Mouse (Mus musculus) heart, adult 11 months (tissue): ENCODE results near the gene Klhl26.

ENCODE experiments used
- DNase-seq: peaks from one replicate; pipeline ENCODE4 v3.0.0; 2022

Gene Klhl26

GRCm38 (mm10) chr8:70469295-70469916 is 7.4 kb downstream of the Klhl26 start:
- peak; percentile 96 for DNase-seq

GRCm38 (mm10) chr8:70468733-70469132 is 8.0 kb downstream of the Klhl26 start:
- DNase-seq: no peak

- peak; percentile 92 for DNase-seq
These were observed 8.9 kb downstream of the Klhl26 start for GRCm38 (mm10) chr8:70467907-70468306.

GRCm38 (mm10) chr8:70467229-70467725 is 9.5 kb downstream of the Klhl26 start:
- peak; percentile 98 for DNase-seq

- DNase-seq: peak; percentile 97
These were observed 10.0 kb downstream of the Klhl26 start for GRCm38 (mm10) chr8:70466771-70467170.

- DNase-seq: peak; percentile 95
These were observed 10.5 kb downstream of the Klhl26 start for GRCm38 (mm10) chr8:70466305-70466704.

- peak; percentile 91 for DNase-seq
These were observed 11.1 kb downstream of the Klhl26 start for GRCm38 (mm10) chr8:70465701-70466100.

GRCm38 (mm10) chr8:70464162-70464561 is 12.6 kb downstream of the Klhl26 start:
- peak; percentile 91 for DNase-seq

GRCm38 (mm10) chr8:70463306-70463705 is 13.5 kb downstream of the Klhl26 start:
- peak; percentile 96 for DNase-seq

GRCm38 (mm10) chr8:70462516-70462813 is 14.3 kb downstream of the Klhl26 start:
- peak; percentile 95 for DNase-seq

- peak; percentile 95 for DNase-seq
These were observed 14.8 kb downstream of the Klhl26 start for GRCm38 (mm10) chr8:70461765-70462515.

GRCm38 (mm10) chr8:70460606-70461005 is 16.2 kb downstream of the Klhl26 start:
- DNase-seq: no peak

GRCm38 (mm10) chr8:70460199-70460598 is 16.6 kb downstream of the Klhl26 start:
- DNase-seq: peak; percentile 92

- no peak for DNase-seq
These were observed 17.1 kb downstream of the Klhl26 start for GRCm38 (mm10) chr8:70459636-70460035.

GRCm38 (mm10) chr8:70458462-70458861 is 18.3 kb downstream of the Klhl26 start:
- DNase-seq: no peak

- peak; percentile 86 for DNase-seq
These were observed 18.9 kb downstream of the Klhl26 start for GRCm38 (mm10) chr8:70457882-70458281.

GRCm38 (mm10) chr8:70456996-70457395 is 19.8 kb downstream of the Klhl26 start:
- peak; percentile 85 for DNase-seq

GRCm38 (mm10) chr8:70453852-70454251 is 22.9 kb downstream of the Klhl26 start:
- peak; percentile 93 for DNase-seq

GRCm38 (mm10) chr8:70452196-70452966 is 24.4 kb downstream of the Klhl26 start:
- no peak for DNase-seq

GRCm38 (mm10) chr8:70447639-70448420 is 28.9 kb downstream of the Klhl26 start:
- DNase-seq: peak; percentile 95

GRCm38 (mm10) chr8:70445988-70446387 is 30.8 kb downstream of the Klhl26 start:
- DNase-seq: no peak

GRCm38 (mm10) chr8:70443326-70443725 is 33.4 kb downstream of the Klhl26 start:
- DNase-seq: no peak

- peak; percentile 73 for DNase-seq
These were observed 35.2 kb downstream of the Klhl26 start for GRCm38 (mm10) chr8:70441565-70441964.
